Mouse (Mus musculus) heart, postnatal 0 days (tissue): ENCODE results near the gene Tfdp2. TPM values are rescaled to one million over a fixed set of nuclear protein-coding genes. Genes with fewer than 3 reads are reported as not detected.
"Not testable (repeated sequence)": the region's sequence is repeated elsewhere in the genome, so short reads cannot be mapped to it uniquely, and the experiment has no call there.

Experiments
- ATAC-seq: fragments of 200-750 bp; cut with Nextera tagmentation; 2 replicates; pipeline ENCODE4 v1.8.0; 2017; ENCODE audit warnings: low read depth, moderate number of reproducible peaks, moderate library complexity; ENCODE audit not compliant: insufficient read depth
- DNase-seq: peaks from one replicate; pipeline ENCODE4 v3.0.0-alpha.2; 2016; ENCODE audit warnings: low spot score
- H3K27ac ChIP-seq: fragments of 300-500 bp; sonication (generic); 2 replicates; pipeline ENCODE4 v1.5.1; 2014; ENCODE audit warnings: low read depth, mild to moderate bottlenecking
- H3K27me3 ChIP-seq: fragments of 300-500 bp; sonication (generic); 2 replicates; pipeline ENCODE4 v1.6.1; 2014; ENCODE audit warnings: low read length, mixed read lengths; ENCODE audit not compliant: control insufficient read depth, insufficient read depth
- H3K36me3 ChIP-seq: fragments of 300-500 bp; sonication (generic); replicated peaks from 2 replicates; pipeline ENCODE4 v1.6.1; 2014; ENCODE audit warnings: low read length, mixed read lengths; ENCODE audit not compliant: control insufficient read depth, insufficient read depth
- H3K4me1 ChIP-seq: fragments of 300-500 bp; sonication (generic); 2 replicates; pipeline ENCODE4 v1.6.1; 2014; ENCODE audit warnings: antibody characterized with exemption; ENCODE audit not compliant: control insufficient read depth, insufficient read depth
- H3K4me2 ChIP-seq: fragments of 300-500 bp; sonication (generic); 2 replicates; pipeline ENCODE4 v1.6.1; 2014; ENCODE audit warnings: low read depth, mild to moderate bottlenecking, low read length, moderate library complexity
- H3K4me3 ChIP-seq: fragments of 300-500 bp; sonication (generic); 2 replicates; pipeline ENCODE4 v1.5.1; 2014; ENCODE audit warnings: low read depth, low read length
- H3K9ac ChIP-seq: fragments of 300-500 bp; sonication (generic); replicated peaks from 2 replicates; pipeline ENCODE4 v1.6.1; 2014; ENCODE audit warnings: low read depth, low read length, mixed read lengths
- H3K9me3 ChIP-seq: fragments of 300-500 bp; sonication (generic); replicated peaks from 2 replicates; pipeline ENCODE4 v1.6.1; 2016; ENCODE audit warnings: low read length; ENCODE audit not compliant: control insufficient read depth
- CTCF ChIP-seq: IDR thresholded peaks from 2 replicates; pipeline ENCODE4 v1.5.1; 2016; ENCODE audit warnings: antibody characterized with exemption, control low read depth, low read depth
- EP300 ChIP-seq: IDR thresholded peaks from 2 replicates; pipeline ENCODE4 v1.6.1; 2016; ENCODE audit warnings: antibody characterized with exemption, low read depth
- WGBS: fragments of 180-500 bp; shearing (Covaris S2); extraction: QIAGEN DNeasy Blood & Tissue Kit; methylation state at CpG from one replicate; pipeline ENCODE4 v1.1.7; 2014; 5-methylcytosine and 5-hydroxymethylcytosine counted together
- polyA plus RNA-seq: library from polyadenylated mRNA; unstranded; fragments of >200 nt; fragmentation: Nextera tagmentation; extraction: Ambion mirVana; gene quantifications from 2 replicates; pipeline ENCODE4 v1.2.1, GENCODE M21; 2015
- total RNA-seq: library from RNA; depleted of rRNA; stranded (reverse); fragments of >200 nt; gene quantifications from 2 replicates; pipeline ENCODE4 v1.2.3, GENCODE M21; 2014; ENCODE audit warnings: low replicate concordance

Gene Tfdp2
- total and polyA plus RNA-seq, 2 experiments from 2014 or later: 32.5 to 33.4 TPM

DNA sequence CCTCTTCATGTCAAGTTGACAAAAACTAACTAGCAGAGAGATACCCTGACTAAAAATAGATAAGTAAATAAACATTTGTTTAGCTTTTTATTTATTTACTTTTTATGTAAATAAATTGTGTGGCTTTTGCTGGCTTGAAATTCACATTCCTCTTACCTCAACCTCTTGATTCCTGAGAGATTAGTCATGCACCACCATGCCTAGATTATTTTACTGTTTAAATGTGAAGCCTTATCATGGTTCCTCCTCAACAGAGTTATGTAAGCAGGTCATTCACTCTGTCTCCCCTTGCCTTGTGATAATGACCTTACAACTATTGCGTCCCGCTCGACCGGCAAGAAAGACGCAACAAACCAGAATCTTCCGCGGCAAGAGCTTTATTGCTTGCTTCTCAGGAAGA is 32.6 kb upstream of the Tfdp2 start:
- 85% methylated on average over 7 of the region's 7 CpGs for WGBS
- H3K4me2 ChIP-seq: no peak overlapping the region
- H3K36me3 ChIP-seq: no peaks in the 10 kb centered on the region
- H3K9me3 ChIP-seq: no peaks in the 10 kb centered on the region
- H3K27ac ChIP-seq: no peak overlapping the region
- H3K4me1 ChIP-seq: no peaks in the 10 kb centered on the region
- TF ChIP-seq EP300 (no peak), CTCF (no peak)
- no peak for ATAC-seq
- H3K27me3 ChIP-seq: no peaks in the 10 kb centered on the region
- DNase-seq: no peak
- no peak overlapping the region for H3K9ac ChIP-seq
- no peak overlapping the region for H3K4me3 ChIP-seq

DNA sequence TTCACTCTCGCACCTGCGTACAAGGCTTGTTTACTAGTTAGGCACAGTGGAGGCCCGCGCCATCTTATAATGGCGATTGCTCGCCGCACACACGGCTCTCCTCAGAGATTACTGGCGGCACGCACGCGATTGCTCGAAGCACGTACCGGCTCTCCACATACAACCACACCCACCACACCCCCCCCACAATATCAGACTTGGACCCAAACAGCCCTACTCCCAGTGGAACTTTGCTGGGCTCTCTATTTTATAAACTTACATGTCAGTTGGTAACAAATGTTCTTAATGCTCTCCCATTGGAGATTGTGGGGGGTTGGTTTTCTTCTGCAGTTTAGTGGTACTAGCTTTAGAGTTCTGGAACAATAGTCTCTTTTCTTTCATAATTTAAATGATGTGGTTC is 32.1 kb upstream of the Tfdp2 start:
- H3K4me2 ChIP-seq, ATAC-seq, DNase-seq, H3K4me3 ChIP-seq, H3K4me1 ChIP-seq, H3K27me3 ChIP-seq, H3K9me3 ChIP-seq, H3K36me3 ChIP-seq, H3K27ac ChIP-seq, H3K9ac ChIP-seq: not testable (repeated sequence)
- WGBS: 95% methylated on average over 14 of the region's 15 CpGs

DNA sequence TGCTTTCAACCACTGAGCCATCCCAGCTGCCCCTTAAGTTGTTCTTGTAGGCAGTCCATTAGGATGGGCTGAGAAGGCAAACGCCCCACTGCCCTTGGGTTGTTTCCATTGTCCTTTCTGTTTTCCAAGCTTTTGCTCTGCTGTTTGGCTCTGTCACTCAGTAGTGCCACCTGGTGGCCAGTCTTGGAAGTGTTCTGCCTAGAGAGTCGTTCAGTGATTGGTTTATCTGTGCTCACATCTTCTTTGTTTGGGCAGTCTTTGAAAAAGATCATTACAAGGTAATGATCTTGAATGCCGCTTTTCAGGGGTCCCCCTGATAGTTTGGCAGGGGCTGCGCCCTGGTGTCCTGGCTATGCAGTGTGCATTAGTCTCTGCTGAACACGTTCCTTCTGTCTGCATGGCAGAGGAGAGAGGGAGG is 28.9 kb upstream of the Tfdp2 start:
- Histone ChIP-seq H3K4me1 (no peaks in the 10 kb centered on the region), H3K9ac (no peak overlapping the region), H3K4me3 (no peak overlapping the region), H3K4me2 (no peak overlapping the region), H3K9me3 (no peaks in the 10 kb centered on the region), H3K27me3 (no peaks in the 10 kb centered on the region), H3K27ac (no peak overlapping the region), H3K36me3 (no peaks in the 10 kb centered on the region)
- DNase-seq (peak; percentile 51), ATAC-seq (peak; percentile 24; the same call in 1 of the 2 replicates)
- TF ChIP-seq CTCF (peak; percentile 87), EP300 (no peak)
- 39% methylated on average over 5 of the region's 5 CpGs for WGBS

DNA sequence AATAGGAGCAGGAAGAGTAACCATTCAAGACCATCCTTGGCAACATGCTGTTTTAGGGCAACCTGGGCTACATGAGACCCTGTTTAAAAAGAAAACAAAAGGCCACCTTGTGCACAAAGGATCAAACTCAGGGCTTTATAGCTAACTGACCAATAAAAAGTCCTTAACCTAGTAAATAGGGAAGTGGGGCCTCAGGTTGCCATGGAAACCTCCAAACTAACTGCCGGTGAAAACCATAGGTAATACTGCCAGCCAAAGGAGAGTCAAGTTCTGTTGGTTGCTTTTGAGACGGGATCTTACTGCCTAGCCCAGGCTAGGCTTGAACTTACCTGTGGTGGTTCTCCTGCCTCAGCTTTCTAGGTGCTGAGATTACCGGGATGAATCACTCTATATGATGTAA is 25.5 kb upstream of the Tfdp2 start:
- Histone ChIP-seq H3K27me3 (no peaks in the 10 kb centered on the region), H3K4me2 (no peak overlapping the region), H3K4me3 (no peak overlapping the region), H3K9ac (no peak overlapping the region), H3K9me3 (no peaks in the 10 kb centered on the region), H3K27ac (no peak overlapping the region), H3K4me1 (no peaks in the 10 kb centered on the region), H3K36me3 (no peaks in the 10 kb centered on the region)
- WGBS: 80% methylated on average over 3 of the region's 3 CpGs
- TF ChIP-seq CTCF (no peak), EP300 (no peak)
- no peak for DNase-seq
- ATAC-seq: no peak

DNA sequence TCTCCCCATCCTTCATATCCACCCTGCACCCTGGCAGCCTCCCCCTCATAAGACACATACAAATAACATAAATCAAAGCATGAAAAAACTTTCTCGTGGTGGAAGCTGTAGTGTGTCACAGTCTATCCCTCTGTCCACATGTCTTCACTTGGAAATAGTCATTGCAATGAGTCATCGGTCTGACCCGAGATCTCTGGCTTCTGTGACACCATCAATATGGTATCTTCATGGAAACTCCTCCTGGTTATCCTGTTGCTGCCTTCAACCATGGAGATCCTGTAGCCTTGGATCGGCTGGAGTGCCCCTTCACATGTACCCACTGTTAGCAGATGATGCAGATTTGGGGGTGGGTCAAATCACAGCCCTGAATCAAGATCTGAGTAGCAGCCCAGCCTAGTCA is 11.2 kb upstream of the Tfdp2 start:
- ATAC-seq (no peak), DNase-seq (no peak)
- no peak overlapping the region for H3K27ac ChIP-seq
- H3K4me2 ChIP-seq: no peak overlapping the region
- no peaks in the 10 kb centered on the region for H3K36me3 ChIP-seq
- H3K4me3 ChIP-seq: no peak overlapping the region
- TF ChIP-seq EP300 (no peak), CTCF (no peak)
- no peaks in the 10 kb centered on the region for H3K27me3 ChIP-seq
- 58% methylated on average over 4 of the region's 4 CpGs for WGBS
- no peaks in the 10 kb centered on the region for H3K9me3 ChIP-seq
- H3K9ac ChIP-seq: no peak overlapping the region
- H3K4me1 ChIP-seq: no peaks in the 10 kb centered on the region

DNA sequence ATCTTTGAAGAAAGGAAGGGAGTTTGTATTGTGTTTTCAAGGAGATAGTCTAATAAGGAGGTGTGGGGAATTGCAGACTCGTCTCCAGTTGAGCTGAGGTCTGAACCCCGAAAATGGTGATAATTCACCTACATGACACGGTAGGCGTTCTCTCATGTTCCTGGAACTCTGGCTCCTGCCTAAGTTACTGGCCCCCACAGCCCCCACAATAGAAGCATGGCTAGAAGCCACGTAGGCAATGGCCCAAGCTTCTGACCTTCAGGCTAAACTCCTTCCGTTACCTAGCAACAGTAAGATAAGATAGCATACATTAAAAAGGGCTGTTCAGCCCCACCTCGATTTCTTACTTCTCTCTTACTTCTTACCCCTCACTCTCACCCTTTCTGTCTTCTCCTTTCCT is 9.4 kb upstream of the Tfdp2 start:
- Histone ChIP-seq H3K4me3 (no peak overlapping the region), H3K27ac (no peak overlapping the region), H3K36me3 (no peaks in the 10 kb centered on the region), H3K4me1 (no peaks in the 10 kb centered on the region), H3K27me3 (no peaks in the 10 kb centered on the region), H3K4me2 (no peak overlapping the region), H3K9ac (no peak overlapping the region), H3K9me3 (no peaks in the 10 kb centered on the region)
- 42% methylated on average over 7 of the region's 7 CpGs for WGBS
- no peak for ATAC-seq
- TF ChIP-seq CTCF (no peak), EP300 (no peak)
- peak; percentile 21 for DNase-seq
